In the genomic region with DNA sequence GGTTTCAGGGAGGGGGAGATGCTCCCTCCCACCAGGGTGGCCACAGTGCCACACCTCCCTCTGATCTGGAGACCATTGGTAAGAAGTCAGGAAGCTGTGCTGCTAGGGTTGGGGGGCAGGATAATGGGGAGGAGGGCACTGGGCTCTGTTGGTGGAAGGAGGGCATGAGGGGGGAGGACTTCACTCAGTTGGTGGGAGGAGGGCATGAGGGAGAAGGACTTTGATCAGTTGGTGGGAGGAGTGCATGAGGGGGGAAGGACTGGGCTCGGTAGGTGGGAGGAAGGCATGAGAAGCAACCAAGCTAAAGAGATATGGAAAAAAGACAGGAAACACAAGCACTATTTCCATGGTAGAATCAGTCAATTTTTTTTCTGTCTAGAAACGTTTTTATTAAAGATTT, we compare ENCODE assay signal across 16 mouse cellular contexts.
"Had no signal": no experiment of that assay in that cellular context is flagged by ENCODE, and none has a peak within 500 bp of the region (broad histone marks: within the 10 kb centered on the region; RNA-seq: fewer than 3 reads in every experiment).

No protein-coding gene starts in this region.

- H3K4me2 ChIP-seq: lung, embryonic 14.5 days; midbrain, embryonic 13.5 days; neural tube, embryonic 13.5 days; neural tube, embryonic 15.5 days; stomach, embryonic 15.5 days had no signal

- ATAC-seq: midbrain, embryonic 13.5 days; midbrain, embryonic 16.5 days had no signal

- H3K9ac ChIP-seq: lung, embryonic 14.5 days; midbrain, embryonic 13.5 days; neural tube, embryonic 13.5 days; neural tube, embryonic 15.5 days; stomach, embryonic 15.5 days had no signal

- H3K27ac ChIP-seq: midbrain, embryonic 10.5 days; midbrain, embryonic 13.5 days; neural tube, embryonic 13.5 days; neural tube, embryonic 15.5 days; stomach, embryonic 15.5 days; stomach, postnatal 0 days had no signal

- H3K4me3 ChIP-seq: midbrain, embryonic 10.5 days; midbrain, embryonic 13.5 days; myocyte; neural tube, embryonic 13.5 days; neural tube, embryonic 15.5 days; stomach, embryonic 15.5 days had no signal

- DNase-seq: lung, adult 18-20 months; lung, embryonic 14.5 days; lung, postnatal 10 days; lung, postnatal 4 days; right cerebral cortex, postnatal 14 days; thymus, adult 2 months; thymus, postnatal 25 days; thymus, postnatal 4 days had no signal

- H3K4me1 ChIP-seq: midbrain, embryonic 10.5 days; midbrain, embryonic 13.5 days; neural tube, embryonic 13.5 days; neural tube, embryonic 15.5 days; stomach, embryonic 15.5 days had no signal

- H3K9me3 ChIP-seq: midbrain, embryonic 10.5 days; midbrain, embryonic 13.5 days; neural tube, embryonic 13.5 days; neural tube, embryonic 15.5 days; stomach, embryonic 15.5 days had no signal

- H3K27me3 ChIP-seq: midbrain, embryonic 13.5 days; neural tube, embryonic 15.5 days; stomach, embryonic 15.5 days had no signal

- H3K36me3 ChIP-seq: stomach, embryonic 15.5 days had no signal
